Comparison of ENCODE assay signal across 16 mouse cellular contexts in the genomic region with DNA sequence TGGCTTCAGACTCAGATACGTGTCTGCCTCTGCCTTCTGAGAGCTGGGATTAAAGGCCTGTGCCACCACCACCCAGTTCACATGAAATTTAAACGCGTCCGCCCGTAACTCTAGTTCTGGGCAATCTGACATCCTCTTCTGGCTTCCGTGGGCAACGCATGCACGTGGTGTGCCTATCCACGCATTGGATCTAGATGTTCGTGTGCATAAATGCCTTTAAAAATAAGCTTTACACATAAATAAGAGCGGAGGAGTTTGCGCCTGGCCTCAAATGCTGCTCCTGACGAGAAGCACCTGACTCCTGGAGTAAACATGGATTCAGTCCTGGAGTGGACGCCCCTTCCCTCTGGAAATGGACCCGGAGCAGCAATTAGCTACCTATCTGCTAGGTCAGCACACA.
"Had no signal": no experiment of that assay in that cellular context is flagged by ENCODE, and none has a peak within 500 bp of the region (broad histone marks: within the 10 kb centered on the region; RNA-seq: fewer than 3 reads in every experiment).

No protein-coding gene starts in this region.

- H3K9me3 ChIP-seq: limb, embryonic 12.5 days; liver, embryonic 13.5 days; lung, embryonic 15.5 days; megakaryocyte, embryonic 14.5 days; midbrain, embryonic 15.5 days; neural tube, embryonic 12.5 days had no signal

- H3K4me3 ChIP-seq: limb, embryonic 12.5 days; liver, embryonic 13.5 days; lung, embryonic 15.5 days; megakaryocyte, embryonic 14.5 days; midbrain, embryonic 15.5 days; myocyte; neural tube, embryonic 12.5 days had no signal

- H3K27ac ChIP-seq: limb, embryonic 12.5 days; liver, embryonic 13.5 days; lung, embryonic 15.5 days; macrophage; neural tube, embryonic 12.5 days had no signal

- DNase-seq: kidney, adult 18-20 months; kidney, postnatal 10 days; kidney, postnatal 4 days; liver; liver, embryonic 13.5 days; liver, postnatal 0 days; lung, postnatal 14 days; right cerebral cortex, postnatal 14 days; thymus, postnatal 4 days had no signal

- H3K4me1 ChIP-seq: liver, embryonic 13.5 days; lung, embryonic 15.5 days had no signal

- H3K9ac ChIP-seq: liver, embryonic 13.5 days; liver, postnatal 0 days; lung, embryonic 15.5 days; midbrain, embryonic 15.5 days; neural tube, embryonic 12.5 days had no signal
